Mouse (Mus musculus): Measurements from ENCODE around the gene Cd2ap. TPM values are rescaled to one million over a fixed set of nuclear protein-coding genes. Genes with fewer than 3 reads are reported as not detected.

The Cd2ap gene
- polyA plus RNA-seq, 1 experiment from 2014 or later, result 8.2 TPM

Other genes starting within 250 kb of the Cd2ap start
- gene Adgrf4, start 184.4 kb downstream of the Cd2ap start, polyA plus RNA-seq (2015; fragmentation: Nextera tagmentation; extraction: Ambion mirVana), result 0.10 and 0.22 TPM in 2 replicates
- gene Adgrf2, start 134.5 kb downstream of the Cd2ap start, polyA plus RNA-seq (2015; fragmentation: Nextera tagmentation; extraction: Ambion mirVana), result 0.10 and 0.13 TPM in 2 replicates
- gene Tnfrsf21, start 139.9 kb upstream of the Cd2ap start, polyA plus RNA-seq (2015; fragmentation: Nextera tagmentation; extraction: Ambion mirVana), result 73.7 and 82.2 TPM in 2 replicates

Data from hindbrain, embryonic 15.5 days (tissue).